Mouse (Mus musculus) neutrophil, adult 5-6 weeks (primary cell): Measurements from ENCODE around the gene Kcnj4. TPM values are rescaled to one million over a fixed set of nuclear protein-coding genes. Genes with fewer than 3 reads are reported as not detected.

Experiments used
- ATAC-seq: fragments of 151-379, 151-347 bp; 2 replicates; pipeline ENCODE4 v1.8.0; 2017; ENCODE audit warnings: mild to moderate bottlenecking, moderate TSS enrichment; ENCODE audit not compliant: insufficient number of reproducible peaks, poor library complexity, low FRiP score, severe bottlenecking; ENCODE audit errors: extremely low read depth
- total RNA-seq: library from RNA; stranded (forward); fragments of 200-1000 nt; gene quantifications from 2 replicates; pipeline ENCODE4 v1.2.3, GENCODE M21; 2017

Gene Kcnj4
- total RNA-seq, result not detected in 2 replicates

GRCm38 (mm10) chr15:79504707-79505452 is at the start of gene Kcnj4:
Gene Kcnj4, minus strand, starts transcription at chr15:79505241.
- ATAC-seq, result no peak

- no peak for ATAC-seq
Observed at GRCm38 (mm10) chr15:79552566-79552965, 47.5 kb upstream of the Kcnj4 start.

GRCm38 (mm10) chr15:79548226-79548625 is 43.2 kb upstream of the Kcnj4 start:
- no peak for ATAC-seq

GRCm38 (mm10) chr15:79547289-79547820 is 42.3 kb upstream of the Kcnj4 start:
- ATAC-seq, result no peak

GRCm38 (mm10) chr15:79546410-79547288 is 41.6 kb upstream of the Kcnj4 start, which contains the start of gene Ddx17:
Gene Ddx17, minus strand, starts transcription at chr15:79546741.
- ATAC-seq, result peak; percentile 95

- ATAC-seq, result 0 out of 2 replicates have a peak, but pooled peaks have one; percentile 5
Observed at GRCm38 (mm10) chr15:79545921-79546399, 40.9 kb upstream of the Kcnj4 start.

- ATAC-seq, result no peak
Observed at GRCm38 (mm10) chr15:79545496-79545895, 40.5 kb upstream of the Kcnj4 start.

GRCm38 (mm10) chr15:79543968-79544367 is 38.9 kb upstream of the Kcnj4 start:
- no peak for ATAC-seq

- ATAC-seq, result no peak
Observed at GRCm38 (mm10) chr15:79533796-79534195, 28.8 kb upstream of the Kcnj4 start.

- no peak for ATAC-seq
Observed at GRCm38 (mm10) chr15:79529935-79530334, 24.9 kb upstream of the Kcnj4 start.

GRCm38 (mm10) chr15:79527991-79528639 is 23.1 kb upstream of the Kcnj4 start:
- ATAC-seq, result no peak

- ATAC-seq, result no peak
Observed at GRCm38 (mm10) chr15:79527192-79527591, 22.2 kb upstream of the Kcnj4 start.

- ATAC-seq, result no peak
Observed at GRCm38 (mm10) chr15:79525979-79526768, 21.1 kb upstream of the Kcnj4 start.

GRCm38 (mm10) chr15:79525564-79525963 is 20.5 kb upstream of the Kcnj4 start:
- no peak for ATAC-seq

- ATAC-seq, result no peak
Observed at GRCm38 (mm10) chr15:79519400-79520220, 14.6 kb upstream of the Kcnj4 start.

GRCm38 (mm10) chr15:79518571-79518970 is 13.5 kb upstream of the Kcnj4 start:
- ATAC-seq, result no peak

GRCm38 (mm10) chr15:79517710-79518109 is 12.7 kb upstream of the Kcnj4 start:
- no peak for ATAC-seq
